ENCODE assay signal across 9 mouse cellular contexts in genomic region chr11:8469537-8469936, GRCm38 (mm10).
DNase-seq lines count a peak whose midpoint lies in the region; ATAC-seq and TF ChIP-seq lines count a peak whose summit lies in the region.
"Had no signal": no experiment of that assay in that cellular context is flagged by ENCODE, and none has a peak within 500 bp of the region (broad histone marks: within the 10 kb centered on the region; RNA-seq: fewer than 3 reads in every experiment).

No protein-coding gene starts in this region.

- TF ChIP-seq EP300 in heart, postnatal 0 days (IDR thresholded peaks at IDR 0.05; ENCODE audit: low read depth) = no peak
- TF ChIP-seq EP300 in heart, adult 2 months (IDR thresholded peaks at IDR 0.05; ENCODE audit: insufficient read depth, low read depth, low read length) = no peak

- H3K9me3 ChIP-seq in heart, postnatal 0 days (replicated peaks; ENCODE audit: control insufficient read depth, low read length) = no peaks in the 10 kb centered on the region
- no peaks in the 10 kb centered on the region for H3K9me3 ChIP-seq in intestine, embryonic 14.5 days (ENCODE audit: control insufficient read depth, low read length)
- H3K9me3 ChIP-seq in midbrain, embryonic 16.5 days (replicated peaks; ENCODE audit: control insufficient read depth, low read length, poor library complexity, severe bottlenecking) = no peaks in the 10 kb centered on the region
- H3K9me3 ChIP-seq in hindbrain, embryonic 16.5 days (ENCODE audit: control insufficient read depth, low read length) = no peaks in the 10 kb centered on the region
- H3K9me3 ChIP-seq: hindbrain, embryonic 15.5 days had no signal

- WGBS in heart, postnatal 0 days = 26% methylated on average over 9 of the region's 9 CpGs
- WGBS in heart, adult 2 months = 39% methylated on average over 9 of the region's 9 CpGs
- WGBS in intestine, embryonic 14.5 days = 35% methylated on average over 9 of the region's 9 CpGs
- WGBS in midbrain, embryonic 16.5 days = 81% methylated on average over 9 of the region's 9 CpGs
- 82% methylated on average over 9 of the region's 9 CpGs for WGBS in hindbrain, embryonic 16.5 days

- H3K27me3 ChIP-seq in heart, postnatal 0 days (ENCODE audit: control insufficient read depth, insufficient read depth, low read length) = no peaks in the 10 kb centered on the region
- H3K27me3 ChIP-seq in heart, adult 2 months (ENCODE audit: control insufficient read depth, insufficient read depth, low read length) = no peaks in the 10 kb centered on the region
- H3K27me3 ChIP-seq in intestine, embryonic 14.5 days (replicated peaks; ENCODE audit: control insufficient read depth, insufficient read depth, low read length) = no peaks in the 10 kb centered on the region
- H3K27me3 ChIP-seq in midbrain, embryonic 16.5 days (ENCODE audit: control insufficient read depth, insufficient read depth, low read depth, low read length) = no peaks in the 10 kb centered on the region
- peaks cover 3% of the 10 kb centered on the region; the same call in 1 of the 2 replicates for H3K27me3 ChIP-seq in hindbrain, embryonic 16.5 days (replicated peaks; ENCODE audit: control insufficient read depth, insufficient read depth, low read length)
- H3K27me3 ChIP-seq: hindbrain, embryonic 15.5 days had no signal

- no peak for TF ChIP-seq CTCF in heart, postnatal 0 days (IDR thresholded peaks at IDR 0.05; ENCODE audit: low read depth)
- TF ChIP-seq CTCF in heart, adult 2 months (IDR thresholded peaks at IDR 0.05) = no peak

- H3K4me2 ChIP-seq in heart, postnatal 0 days (ENCODE audit: low read depth, low read length) = no peak overlapping the region; the same call in 1 of the 2 replicates
- H3K4me2 ChIP-seq in intestine, embryonic 14.5 days (ENCODE audit: low read length) = no peak overlapping the region
- H3K4me2 ChIP-seq in midbrain, embryonic 16.5 days (ENCODE audit: low read length) = no peak overlapping the region
- H3K4me2 ChIP-seq in hindbrain, embryonic 16.5 days (ENCODE audit: low read length) = no peak overlapping the region

- intact Hi-C loops in heart, adult 2 months (cut with DNase I) = no loop called here

- no peak for ATAC-seq in heart, postnatal 0 days (ENCODE audit: insufficient read depth, low read depth)
- no peak for ATAC-seq in intestine, embryonic 14.5 days (replicated peaks; ENCODE audit: low FRiP score, low TSS enrichment, low read depth)
- ATAC-seq in midbrain, embryonic 16.5 days = no peak
- no peak for ATAC-seq in hindbrain, embryonic 16.5 days

- H3K9ac ChIP-seq in heart, postnatal 0 days (replicated peaks; ENCODE audit: low read depth, low read length) = no peak overlapping the region; the same call in 1 of the 2 replicates
- H3K9ac ChIP-seq in heart, adult 2 months (ENCODE audit: low read depth, low read length) = no peak overlapping the region
- no peak overlapping the region for H3K9ac ChIP-seq in intestine, embryonic 14.5 days (ENCODE audit: low read length)
- no peak overlapping the region for H3K9ac ChIP-seq in midbrain, embryonic 16.5 days (ENCODE audit: low read depth, low read length)
- no peak overlapping the region for H3K9ac ChIP-seq in hindbrain, embryonic 16.5 days (ENCODE audit: low read depth, low read length)

- H3K4me3 ChIP-seq in heart, postnatal 0 days (ENCODE audit: low read depth, low read length) = no peak overlapping the region
- no peak overlapping the region for H3K4me3 ChIP-seq in heart, adult 2 months
- no peak overlapping the region for H3K4me3 ChIP-seq in intestine, embryonic 14.5 days (ENCODE audit: low read depth, low read length)
- no peak overlapping the region for H3K4me3 ChIP-seq in midbrain, embryonic 16.5 days (ENCODE audit: low read depth, low read length)
- H3K4me3 ChIP-seq in hindbrain, embryonic 16.5 days (ENCODE audit: low read length) = no peak overlapping the region

- DNase-seq in heart, postnatal 0 days (ENCODE audit: low spot score) = no peak
- DNase-seq in heart, adult 2 months = no peak
- DNase-seq in intestine, embryonic 14.5 days (ENCODE audit: low spot score) = no peak
- peak; percentile 46 for DNase-seq in kidney, postnatal 14 days
- DNase-seq in lung, postnatal 14 days = peak; percentile 59
- no peak for DNase-seq in layer of hippocampus, adult 9-10 months (ENCODE audit: low spot score)

- no peaks in the 10 kb centered on the region for H3K79me2 ChIP-seq in heart, adult 2 months (replicated peaks; ENCODE audit: control insufficient read depth, insufficient read depth, low read length)

- TF ChIP-seq POLR2A in heart, adult 2 months (IDR thresholded peaks at IDR 0.05; ENCODE audit: insufficient read depth, low read depth, low read length) = no peak

- no peaks in the 10 kb centered on the region for H3K36me3 ChIP-seq in heart, postnatal 0 days (replicated peaks; ENCODE audit: control insufficient read depth, insufficient read depth, low read length)
- H3K36me3 ChIP-seq in heart, adult 2 months (ENCODE audit: control insufficient read depth, insufficient read depth, low read length) = no peaks in the 10 kb centered on the region
- H3K36me3 ChIP-seq in intestine, embryonic 14.5 days (ENCODE audit: control insufficient read depth, insufficient read depth, low read length) = peaks cover 19% of the 10 kb centered on the region; the same call in 1 of the 2 replicates
- no peaks in the 10 kb centered on the region for H3K36me3 ChIP-seq in midbrain, embryonic 16.5 days (ENCODE audit: control insufficient read depth, insufficient read depth, low read length)
- H3K36me3 ChIP-seq in hindbrain, embryonic 16.5 days (ENCODE audit: control insufficient read depth, insufficient read depth, low read length) = no peaks in the 10 kb centered on the region
- H3K36me3 ChIP-seq: hindbrain, embryonic 15.5 days had no signal

- H3K27ac ChIP-seq in heart, postnatal 0 days (ENCODE audit: low read depth) = peak overlapping the region; percentile 93
- no peak overlapping the region for H3K27ac ChIP-seq in heart, adult 2 months
- H3K27ac ChIP-seq in intestine, embryonic 14.5 days (ENCODE audit: low read depth) = peak overlapping the region; percentile 88
- H3K27ac ChIP-seq in midbrain, embryonic 16.5 days (ENCODE audit: low read length) = no peak overlapping the region
- no peak overlapping the region; the same call in 1 of the 2 replicates for H3K27ac ChIP-seq in hindbrain, embryonic 16.5 days (ENCODE audit: low read depth, low read length)

- peaks cover 43% of the 10 kb centered on the region for H3K4me1 ChIP-seq in heart, postnatal 0 days (ENCODE audit: control insufficient read depth, insufficient read depth)
- peaks cover 2% of the 10 kb centered on the region; the same call in 1 of the 2 replicates for H3K4me1 ChIP-seq in heart, adult 2 months (ENCODE audit: control insufficient read depth, insufficient read depth, low read length)
- H3K4me1 ChIP-seq in intestine, embryonic 14.5 days (replicated peaks; ENCODE audit: control insufficient read depth, insufficient read depth, low read length) = peaks cover 46% of the 10 kb centered on the region
- peaks cover 9% of the 10 kb centered on the region; the same call in 1 of the 2 replicates for H3K4me1 ChIP-seq in midbrain, embryonic 16.5 days (ENCODE audit: control insufficient read depth, insufficient read depth, low read length)
- peaks cover 19% of the 10 kb centered on the region for H3K4me1 ChIP-seq in hindbrain, embryonic 16.5 days (ENCODE audit: control insufficient read depth, insufficient read depth, low read depth, low read length)

Comparison
In these comparisons a context has a peak if more than half of its experiments do, and no peak if none do; other contexts are left out.
1. H3K27ac ChIP-seq: peak in heart, postnatal 0 days (single experiment) and intestine, embryonic 14.5 days (single experiment); none in heart, adult 2 months (single experiment), midbrain, embryonic 16.5 days (single experiment) and hindbrain, embryonic 16.5 days (single experiment).
2. DNase-seq: peak in kidney, postnatal 14 days (single experiment) and lung, postnatal 14 days (single experiment); none in heart, postnatal 0 days (single experiment), heart, adult 2 months (0 of 2), intestine, embryonic 14.5 days (single experiment) and layer of hippocampus, adult 9-10 months (single experiment).